Mouse (Mus musculus) regulatory T cell (primary cell): ENCODE results near the gene Galnt7.

Source experiments
- in situ Hi-C: fragments of 300-600 bp; cut with MboI, MseI; formaldehyde crosslinking; loops from one replicate; pipeline ENCODE4 v1.15.1; 2025; ENCODE audit warnings: high pct_unique_total_duplicates

Gene Galnt7

GRCm38 (mm10) chr8:57652456-57653055, at the start of gene Galnt7:
Galnt7 (minus strand) TSS chr8:57653032.
- in situ Hi-C loops: loop anchor here (5.0 to 10.0 kb wide), 3 partner anchors 75 to 228 kb away; no protein-coding TSS in a partner anchor

- in situ Hi-C loops: no loop called here
Measured at GRCm38 (mm10) chr8:57688633-57689032, 35.8 kb upstream of the Galnt7 start.

- in situ Hi-C loops: no loop called here
Measured at GRCm38 (mm10) chr8:57685803-57686202, 33.0 kb upstream of the Galnt7 start.

GRCm38 (mm10) chr8:57680044-57680443, 27.2 kb upstream of the Galnt7 start:
- in situ Hi-C loops: no loop called here

- in situ Hi-C loops: no loop called here
Measured at GRCm38 (mm10) chr8:57664121-57664520, 11.3 kb upstream of the Galnt7 start.

GRCm38 (mm10) chr8:57660019-57660418, 7.2 kb upstream of the Galnt7 start:
- in situ Hi-C loops: no loop called here

GRCm38 (mm10) chr8:57656446-57656845, 3.6 kb upstream of the Galnt7 start:
- in situ Hi-C loops: loop anchor here (10.0 kb wide), 1 partner anchor 232 kb away; no protein-coding TSS in a partner anchor

- in situ Hi-C loops: loop anchor here (5.0 to 10.0 kb wide), 3 partner anchors 77 to 229 kb away; no protein-coding TSS in a partner anchor
Measured at GRCm38 (mm10) chr8:57654146-57654545, 1.3 kb upstream of the Galnt7 start.

GRCm38 (mm10) chr8:57653768-57654125, 915 bp upstream of the Galnt7 start:
- in situ Hi-C loops: loop anchor here (5.0 to 10.0 kb wide), 3 partner anchors 76 to 229 kb away; no protein-coding TSS in a partner anchor

- in situ Hi-C loops: loop anchor here (5.0 to 10.0 kb wide), 3 partner anchors 76 to 228 kb away; no protein-coding TSS in a partner anchor
Measured at GRCm38 (mm10) chr8:57653056-57653767, 380 bp upstream of the Galnt7 start.

GRCm38 (mm10) chr8:57651689-57652455, 960 bp downstream of the Galnt7 start:
- in situ Hi-C loops: loop anchor here (5.0 to 10.0 kb wide), 3 partner anchors 75 to 227 kb away; no protein-coding TSS in a partner anchor

GRCm38 (mm10) chr8:57651357-57651688, 1.5 kb downstream of the Galnt7 start:
- in situ Hi-C loops: loop anchor here (5.0 to 10.0 kb wide), 3 partner anchors 74 to 227 kb away; no protein-coding TSS in a partner anchor

GRCm38 (mm10) chr8:57650216-57650615, 2.6 kb downstream of the Galnt7 start:
- in situ Hi-C loops: loop anchor here (5.0 to 10.0 kb wide), 3 partner anchors 73 to 225 kb away; no protein-coding TSS in a partner anchor

GRCm38 (mm10) chr8:57647566-57647965, 5.3 kb downstream of the Galnt7 start:
- in situ Hi-C loops: no loop called here

GRCm38 (mm10) chr8:57644281-57644680, 8.6 kb downstream of the Galnt7 start:
- in situ Hi-C loops: no loop called here

GRCm38 (mm10) chr8:57642722-57643121, 10.1 kb downstream of the Galnt7 start:
- in situ Hi-C loops: no loop called here

- in situ Hi-C loops: no loop called here
Measured at GRCm38 (mm10) chr8:57638925-57639324, 13.9 kb downstream of the Galnt7 start.

- in situ Hi-C loops: no loop called here
Measured at GRCm38 (mm10) chr8:57637599-57638280, 15.1 kb downstream of the Galnt7 start.

- in situ Hi-C loops: no loop called here
Measured at GRCm38 (mm10) chr8:57636698-57637097, 16.1 kb downstream of the Galnt7 start.

- in situ Hi-C loops: no loop called here
Measured at GRCm38 (mm10) chr8:57636281-57636680, 16.6 kb downstream of the Galnt7 start.

- in situ Hi-C loops: no loop called here
Measured at GRCm38 (mm10) chr8:57631780-57632179, 21.1 kb downstream of the Galnt7 start.
